Mouse (Mus musculus) neural tube, embryonic 10.5 days (tissue): ENCODE measurements at regions not wholly inside any gene's neighbourhood (a gene's known extent, or its start where the extent isn't known, plus 50 kb on each side); places are given as distances from the start of the nearest gene placed in this dataset.

Experiments used
- DNase-seq: peaks from one replicate; pipeline ENCODE4 v3.0.0-alpha.2; 2017; ENCODE audit warnings: low spot score; ENCODE audit errors: extremely low spot score

- no peak for DNase-seq
Observed at GRCm38 (mm10) chr5:118379245-118380051, 134.4 kb downstream of the 2410131K14Rik start.

GRCm38 (mm10) chr5:118380052-118380421 lies 135.0 kb downstream of the 2410131K14Rik start:
- DNase-seq, result no peak

GRCm38 (mm10) chr5:118380422-118381293 lies 135.6 kb downstream of the 2410131K14Rik start:
- peak; percentile 80 for DNase-seq

GRCm38 (mm10) chr5:118381294-118381675 lies 136.3 kb downstream of the 2410131K14Rik start:
- peak; percentile 65 for DNase-seq

GRCm38 (mm10) chr5:118386126-118386525 lies 141.1 kb downstream of the 2410131K14Rik start:
- no peak for DNase-seq

- no peak for DNase-seq
Observed at GRCm38 (mm10) chr5:118388419-118388818, 143.4 kb downstream of the 2410131K14Rik start.

- no peak for DNase-seq
Observed at GRCm38 (mm10) chr5:118390691-118391373, 145.8 kb downstream of the 2410131K14Rik start.

GRCm38 (mm10) chr5:118392932-118393487 lies 148.0 kb downstream of the 2410131K14Rik start:
- no peak for DNase-seq

GRCm38 (mm10) chr5:118394051-118394450 lies 149.0 kb downstream of the 2410131K14Rik start:
- no peak for DNase-seq

- no peak for DNase-seq
Observed at GRCm38 (mm10) chr5:118396004-118396725, 151.1 kb downstream of the 2410131K14Rik start.

- no peak for DNase-seq
Observed at GRCm38 (mm10) chr5:118400926-118401325, 155.9 kb downstream of the 2410131K14Rik start.

GRCm38 (mm10) chr5:118404398-118404797 lies 156.1 kb upstream of the Med13l start:
- no peak for DNase-seq

- DNase-seq, result no peak
Observed at GRCm38 (mm10) chr5:118405421-118405820, 155.1 kb upstream of the Med13l start.

- no peak for DNase-seq
Observed at GRCm38 (mm10) chr5:118407451-118407850, 153.0 kb upstream of the Med13l start.

GRCm38 (mm10) chr5:118407973-118408372 lies 152.5 kb upstream of the Med13l start:
- DNase-seq, result no peak

GRCm38 (mm10) chr5:118408826-118409225 lies 151.7 kb upstream of the Med13l start:
- no peak for DNase-seq

GRCm38 (mm10) chr5:118413428-118414282 lies 146.8 kb upstream of the Med13l start:
- DNase-seq, result no peak

- DNase-seq, result no peak
Observed at GRCm38 (mm10) chr5:118419344-118420037, 141.0 kb upstream of the Med13l start.
